Mouse (Mus musculus): ENCODE measurements around the gene Setd1b.

Setd1b gene

GRCm38 (mm10) chr5:123140694-123141554 is 1.1 kb upstream of the Setd1b start:
- DNase-seq, result peak; percentile 93

GRCm38 (mm10) chr5:123141555-123142160 is 335 bp upstream of the Setd1b start:
- peak; percentile 66 for DNase-seq

GRCm38 (mm10) chr5:123143251-123143970 is 1.4 kb downstream of the Setd1b start:
- DNase-seq, result no peak

GRCm38 (mm10) chr5:123143971-123144745 is 2.2 kb downstream of the Setd1b start:
- no peak for DNase-seq

GRCm38 (mm10) chr5:123144746-123145590 is 3.0 kb downstream of the Setd1b start:
- peak; percentile 55 for DNase-seq

GRCm38 (mm10) chr5:123146357-123146756 is 4.4 kb downstream of the Setd1b start:
- DNase-seq, result no peak

GRCm38 (mm10) chr5:123147569-123147968 is 5.6 kb downstream of the Setd1b start:
- DNase-seq, result no peak

- DNase-seq, result no peak
Observed at GRCm38 (mm10) chr5:123148073-123148722, 6.2 kb downstream of the Setd1b start.

GRCm38 (mm10) chr5:123149451-123150400 is 7.7 kb downstream of the Setd1b start:
- DNase-seq, result peak; percentile 93

- DNase-seq, result no peak
Observed at GRCm38 (mm10) chr5:123150641-123151040, 8.6 kb downstream of the Setd1b start.

- DNase-seq, result peak; percentile 49
Observed at GRCm38 (mm10) chr5:123151077-123151476, 9.1 kb downstream of the Setd1b start.

- DNase-seq, result no peak
Observed at GRCm38 (mm10) chr5:123151707-123152362, 9.8 kb downstream of the Setd1b start.

GRCm38 (mm10) chr5:123152901-123153300 is 10.9 kb downstream of the Setd1b start:
- no peak for DNase-seq

GRCm38 (mm10) chr5:123155425-123155824 is 13.4 kb downstream of the Setd1b start:
- DNase-seq, result peak; percentile 79

GRCm38 (mm10) chr5:123156763-123157162 is 14.8 kb downstream of the Setd1b start:
- no peak for DNase-seq

GRCm38 (mm10) chr5:123157972-123158371 is 16.0 kb downstream of the Setd1b start:
- DNase-seq, result no peak

GRCm38 (mm10) chr5:123159446-123159845 is 17.5 kb downstream of the Setd1b start:
- DNase-seq, result no peak

GRCm38 (mm10) chr5:123159866-123160265 is 17.9 kb downstream of the Setd1b start:
- DNase-seq, result no peak

- DNase-seq, result no peak
Observed at GRCm38 (mm10) chr5:123160341-123160740, 18.3 kb downstream of the Setd1b start.
